In the genomic region with DNA sequence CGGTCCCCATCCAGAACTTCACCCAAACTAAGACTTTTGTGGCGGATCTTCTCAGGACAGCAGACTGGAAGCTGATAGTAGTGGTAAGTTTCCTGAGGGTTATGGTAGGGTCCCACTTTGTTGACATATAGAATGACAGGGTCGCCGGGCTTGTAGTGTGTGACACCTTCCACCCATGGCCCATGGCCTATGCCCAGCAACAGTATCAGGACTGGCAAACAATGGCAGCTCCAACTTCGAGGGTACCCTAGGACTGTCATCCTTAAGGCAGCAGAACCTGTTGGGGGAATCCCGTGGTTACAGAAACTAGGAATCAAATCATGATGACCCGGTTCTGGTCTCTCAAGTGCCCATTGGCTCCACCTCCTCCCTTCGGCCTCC, we compare ENCODE assay signal across 8 mouse cellular contexts. TPM values are rescaled to one million over a fixed set of nuclear protein-coding genes. Genes with fewer than 3 reads are reported as not detected.
DNase-seq lines count a peak whose midpoint lies in the region; ATAC-seq and TF ChIP-seq lines count a peak whose summit lies in the region.

No protein-coding gene starts in this region.

- no peak for DNase-seq in heart, postnatal 14 days
- DNase-seq in ES-E14 (ENCODE audit: low read depth, low spot score), result no peak
- DNase-seq in forebrain, postnatal 0 days, result no peak
- DNase-seq in retina, postnatal 1 day, result no peak
- DNase-seq in adrenal gland, postnatal 10 days, result no peak

- ATAC-seq in heart, embryonic 13.5 days (ENCODE audit: extremely low read depth, insufficient number of reproducible peaks, low FRiP score, low TSS enrichment), result no peak
- ATAC-seq in forebrain, postnatal 0 days, result peak; percentile 14
- ATAC-seq in megakaryocyte progenitor cell, adult 5-6 weeks (replicated peaks; ENCODE audit: poor library complexity), result peak; percentile 16
- ATAC-seq in granulocyte monocyte progenitor cell, adult 5-6 weeks (replicated peaks; ENCODE audit: poor library complexity, severe bottlenecking), result no peak

- peak overlapping the region; percentile 99 for H3K9ac ChIP-seq in heart, embryonic 13.5 days
- peak overlapping the region; percentile 84 for H3K9ac ChIP-seq in ES-E14 (ENCODE audit: insufficient read depth, low read depth, low read length, poor library complexity, severe bottlenecking)
- H3K9ac ChIP-seq in forebrain, postnatal 0 days, result peak overlapping the region; percentile 93

- H3K4me2 ChIP-seq in heart, embryonic 13.5 days, result peak overlapping the region; percentile 94
- peak overlapping the region; percentile 61 for H3K4me2 ChIP-seq in forebrain, postnatal 0 days (ENCODE audit: low read depth)

- H3K27me3 ChIP-seq in heart, embryonic 13.5 days (replicated peaks), result no peaks in the 10 kb centered on the region
- H3K27me3 ChIP-seq in forebrain, postnatal 0 days (ENCODE audit: insufficient read depth, low read length), result no peaks in the 10 kb centered on the region

- no peaks in the 10 kb centered on the region for H3K9me3 ChIP-seq in heart, embryonic 13.5 days
- H3K9me3 ChIP-seq in ES-E14 (ENCODE audit: control insufficient read depth, insufficient read depth, low read depth, low read length), result no peaks in the 10 kb centered on the region
- no peaks in the 10 kb centered on the region for H3K9me3 ChIP-seq in forebrain, postnatal 0 days (ENCODE audit: low read length)

- H3K27ac ChIP-seq in heart, embryonic 13.5 days (replicated peaks), result peak overlapping the region; percentile 96
- no peak overlapping the region for H3K27ac ChIP-seq in ES-E14 (ENCODE audit: insufficient read depth, low read depth, low read length, poor library complexity, severe bottlenecking)
- peak overlapping the region; percentile 97 for H3K27ac ChIP-seq in forebrain, postnatal 0 days (ENCODE audit: low read depth, low read length)

- 18% methylated on average over 8 of the region's 8 CpGs for WGBS in heart, embryonic 13.5 days
- WGBS in forebrain, postnatal 0 days, result 21% methylated on average over 8 of the region's 8 CpGs

- TF ChIP-seq CTCF in forebrain, postnatal 0 days (IDR thresholded peaks at IDR 0.05; ENCODE audit: low read depth), result no peak

- peaks cover 56% of the 10 kb centered on the region for H3K36me3 ChIP-seq in heart, embryonic 13.5 days
- H3K36me3 ChIP-seq in ES-E14 (ENCODE audit: control insufficient read depth, insufficient read depth, low read length, poor library complexity, severe bottlenecking), result peaks cover 19% of the 10 kb centered on the region
- H3K36me3 ChIP-seq in forebrain, postnatal 0 days (ENCODE audit: insufficient read depth), result peaks cover 27% of the 10 kb centered on the region

- peaks cover 31% of the 10 kb centered on the region for H3K4me1 ChIP-seq in heart, embryonic 13.5 days
- H3K4me1 ChIP-seq in ES-E14 (ENCODE audit: control insufficient read depth in 2 of 2, insufficient read depth in 2 of 2, low read length in 2 of 2, poor library complexity in 1 of 2), result peaks cover 3 to 6% of the 10 kb centered on the region in 2 experiments; a peak in 1 of 4 replicates
- H3K4me1 ChIP-seq in forebrain, postnatal 0 days (ENCODE audit: insufficient read depth), result peaks cover 10% of the 10 kb centered on the region

- intact Hi-C loops in heart, postnatal 14 days (cut with DNase I), result no loop called here

- in situ Hi-C loops in ES-E14 (cut with MboI; ENCODE audit: low sequenced_read_pairs in 2 of 2, unreplicated experiment in 2 of 2), result no loop called here

- peak overlapping the region; percentile 85 for H3K4me3 ChIP-seq in heart, embryonic 13.5 days
- H3K4me3 ChIP-seq in ES-E14 (ENCODE audit: insufficient read depth in 1 of 2, low read depth in 1 of 2, low read length in 2 of 2, poor library complexity in 1 of 2, severe bottlenecking in 1 of 2), result peak overlapping the region; percentile 92 to 95
- H3K4me3 ChIP-seq in forebrain, postnatal 0 days (ENCODE audit: low read depth, low read length), result peak overlapping the region; percentile 89

TF ChIP-seq in ES-E14, 5 proteins besides CTCF, POLR2A, EP300 and RAD21:
- TF ChIP-seq CHD2 (IDR thresholded peaks at IDR 0.05; ENCODE audit: low read depth, low read length), result no peak
- no peak for TF ChIP-seq MAFK (IDR thresholded peaks at IDR 0.05; ENCODE audit: insufficient read depth, low read depth, low read length)
- no peak for TF ChIP-seq ZC3H11A (IDR thresholded peaks at IDR 0.05; ENCODE audit: borderline replicate concordance, low read depth, low read length)
- no peak; the same call in 1 of the 2 replicates for TF ChIP-seq HCFC1 (IDR thresholded peaks at IDR 0.05; ENCODE audit: borderline replicate concordance, insufficient read depth, low read length)
- TF ChIP-seq ZNF384 (IDR thresholded peaks at IDR 0.05; ENCODE audit: low read depth, low read length), result no peak

RNA-seq across cellular contexts. Expression of gene Tm9sf1, which starts 0.9 kb away (rescaled TPM):
- 77.8 and 81.5 TPM in 2 replicates for polyA plus RNA-seq in heart, embryonic 13.5 days (2015; fragmentation: Nextera tagmentation; extraction: Ambion mirVana)
- 10 to 100 TPM; 45.3 to 45.4 TPM for total RNA-seq in heart, postnatal 14 days (2021)
- 41.1 and 76.1 TPM in 2 replicates for total RNA-seq in ES-E14 (2012; rRNA removed)
- total RNA-seq in forebrain, postnatal 0 days (2014; rRNA removed), result 26.5 and 33.4 TPM in 2 replicates
- polyA plus RNA-seq in forebrain, postnatal 0 days (2015; fragmentation: Nextera tagmentation; extraction: Ambion mirVana), result 36.0 and 48.4 TPM in 2 replicates
- 35.8 and 39.1 TPM in 2 replicates for total RNA-seq in megakaryocyte progenitor cell, adult 5-6 weeks (2015)
- total RNA-seq in megakaryocyte progenitor cell, adult 5-6 weeks (2017), result 47.3 and 56.1 TPM in 2 replicates
- total RNA-seq in granulocyte monocyte progenitor cell, adult 5-6 weeks (2014; fragmentation: Nextera tagmentation), result 35.0 and 59.0 TPM in 2 replicates
- 48.6 and 52.9 TPM in 2 replicates for total RNA-seq in granulocyte monocyte progenitor cell, adult 5-6 weeks (2017)
- 10 to 100 TPM; 69.7 to 75.9 TPM for total RNA-seq in adrenal gland, postnatal 10 days (2021)

RNA-seq across cellular contexts. Expression of gene Gm49378, which starts 5.0 kb away (rescaled TPM):
- 1.4 and 1.6 TPM in 2 replicates for polyA plus RNA-seq in heart, embryonic 13.5 days (2015; fragmentation: Nextera tagmentation; extraction: Ambion mirVana)
- 1 to 10 TPM; 2.2 to 2.9 TPM for total RNA-seq in heart, postnatal 14 days (2021)
- not detected in 2 replicates for total RNA-seq in ES-E14 (2012; rRNA removed)
- 2.1 and 6.4 TPM in 2 replicates for total RNA-seq in forebrain, postnatal 0 days (2014; rRNA removed)
- 0.97 and 1.0 TPM in 2 replicates for polyA plus RNA-seq in forebrain, postnatal 0 days (2015; fragmentation: Nextera tagmentation; extraction: Ambion mirVana)
- 6.7 and 8.5 TPM in 2 replicates for total RNA-seq in megakaryocyte progenitor cell, adult 5-6 weeks (2015)
- 1.5 and 4.9 TPM in 2 replicates for total RNA-seq in megakaryocyte progenitor cell, adult 5-6 weeks (2017)
- total RNA-seq in granulocyte monocyte progenitor cell, adult 5-6 weeks (2014; fragmentation: Nextera tagmentation), result 8.5 and 9.1 TPM in 2 replicates
- total RNA-seq in granulocyte monocyte progenitor cell, adult 5-6 weeks (2017), result 3.5 and 4.0 TPM in 2 replicates
- 1 to 10 TPM; 1.1 to 3.8 TPM for total RNA-seq in adrenal gland, postnatal 10 days (2021)

RNA-seq across cellular contexts. Expression of gene Ipo4, which starts 6.9 kb away (rescaled TPM):
- polyA plus RNA-seq in heart, embryonic 13.5 days (2015; fragmentation: Nextera tagmentation; extraction: Ambion mirVana), result 64.8 and 67.1 TPM in 2 replicates
- 10 to 100 TPM; 41.4 to 49.9 TPM for total RNA-seq in heart, postnatal 14 days (2021)
- 62.9 and 111 TPM in 2 replicates for total RNA-seq in ES-E14 (2012; rRNA removed)
- total RNA-seq in forebrain, postnatal 0 days (2014; rRNA removed), result 79.8 and 92.0 TPM in 2 replicates
- polyA plus RNA-seq in forebrain, postnatal 0 days (2015; fragmentation: Nextera tagmentation; extraction: Ambion mirVana), result 82.4 and 90.9 TPM in 2 replicates
- total RNA-seq in megakaryocyte progenitor cell, adult 5-6 weeks (2015), result 28.3 and 31.0 TPM in 2 replicates
- total RNA-seq in megakaryocyte progenitor cell, adult 5-6 weeks (2017), result 12.6 and 19.2 TPM in 2 replicates
- total RNA-seq in granulocyte monocyte progenitor cell, adult 5-6 weeks (2014; fragmentation: Nextera tagmentation), result 47.3 and 49.7 TPM in 2 replicates
- total RNA-seq in granulocyte monocyte progenitor cell, adult 5-6 weeks (2017), result 14.3 and 25.5 TPM in 2 replicates
- total RNA-seq in adrenal gland, postnatal 10 days (2021), result 10 to 100 TPM; 72.1 to 82.4 TPM

RNA-seq across cellular contexts. Expression of gene Tssk4, which starts 7.3 kb away (rescaled TPM):
- polyA plus RNA-seq in heart, embryonic 13.5 days (2015; fragmentation: Nextera tagmentation; extraction: Ambion mirVana), result 0.43 and 0.53 TPM in 2 replicates
- under 1 TPM; 0.53 to 0.76 TPM for total RNA-seq in heart, postnatal 14 days (2021)
- not detected in 2 replicates for total RNA-seq in ES-E14 (2012; rRNA removed)
- 0.43 and 0.46 TPM in 2 replicates for total RNA-seq in forebrain, postnatal 0 days (2014; rRNA removed)
- polyA plus RNA-seq in forebrain, postnatal 0 days (2015; fragmentation: Nextera tagmentation; extraction: Ambion mirVana), result 0.22 and 0.23 TPM in 2 replicates
- 0.37 and 0.62 TPM in 2 replicates for total RNA-seq in megakaryocyte progenitor cell, adult 5-6 weeks (2015)
- total RNA-seq in megakaryocyte progenitor cell, adult 5-6 weeks (2017), result 0.08 and 0.88 TPM in 2 replicates
- 3.0 TPM in 1 of 2 replicates, not detected in the other for total RNA-seq in granulocyte monocyte progenitor cell, adult 5-6 weeks (2014; fragmentation: Nextera tagmentation)
- 1.1 TPM in 1 of 2 replicates, not detected in the other for total RNA-seq in granulocyte monocyte progenitor cell, adult 5-6 weeks (2017)
- 1 to 10 TPM in 1 of 2 experiments, under 1 TPM in 1; 0.93 to 3.0 TPM for total RNA-seq in adrenal gland, postnatal 10 days (2021)

RNA-seq across cellular contexts. Expression of gene Mdp1, which starts 17.6 kb away (rescaled TPM):
- polyA plus RNA-seq in heart, embryonic 13.5 days (2015; fragmentation: Nextera tagmentation; extraction: Ambion mirVana), result 74.3 and 83.3 TPM in 2 replicates
- 10 to 100 TPM; 52.4 to 55.9 TPM for total RNA-seq in heart, postnatal 14 days (2021)
- 13.0 and 16.5 TPM in 2 replicates for total RNA-seq in ES-E14 (2012; rRNA removed)
- 50.8 and 51.5 TPM in 2 replicates for total RNA-seq in forebrain, postnatal 0 days (2014; rRNA removed)
- polyA plus RNA-seq in forebrain, postnatal 0 days (2015; fragmentation: Nextera tagmentation; extraction: Ambion mirVana), result 60.0 and 63.5 TPM in 2 replicates
- 19.3 and 21.4 TPM in 2 replicates for total RNA-seq in megakaryocyte progenitor cell, adult 5-6 weeks (2015)
- 21.7 and 22.4 TPM in 2 replicates for total RNA-seq in megakaryocyte progenitor cell, adult 5-6 weeks (2017)
- total RNA-seq in granulocyte monocyte progenitor cell, adult 5-6 weeks (2014; fragmentation: Nextera tagmentation), result 22.9 and 29.3 TPM in 2 replicates
- total RNA-seq in granulocyte monocyte progenitor cell, adult 5-6 weeks (2017), result 21.5 and 22.6 TPM in 2 replicates
- 10 to 100 TPM; 42.4 to 51.7 TPM for total RNA-seq in adrenal gland, postnatal 10 days (2021)

Comparison
In these comparisons a context has a peak if more than half of its experiments do, and no peak if none do; other contexts are left out.
1. ATAC-seq: peak in forebrain, postnatal 0 days (single experiment) and megakaryocyte progenitor cell, adult 5-6 weeks (single experiment); none in heart, embryonic 13.5 days (single experiment) and granulocyte monocyte progenitor cell, adult 5-6 weeks (single experiment).
2. Peak in every context shown above with its lines, with median percentiles within 50 percentile points of each other: H3K4me3 ChIP-seq and H3K9ac ChIP-seq.